Mouse (Mus musculus) G1E (cell line): ENCODE results near the gene Scaf11.

Experiments
- CTCF ChIP-seq: IDR thresholded peaks from 2 replicates; pipeline ENCODE4 v1.5.1; 2012; ENCODE audit warnings: low read depth, low read length, inconsistent platforms, mixed read lengths
- GATA1 ChIP-seq: IDR thresholded peaks from 2 replicates; pipeline ENCODE4 v1.6.1; 2012; ENCODE audit warnings: borderline replicate concordance, low read length, inconsistent platforms, mixed read lengths

DNA sequence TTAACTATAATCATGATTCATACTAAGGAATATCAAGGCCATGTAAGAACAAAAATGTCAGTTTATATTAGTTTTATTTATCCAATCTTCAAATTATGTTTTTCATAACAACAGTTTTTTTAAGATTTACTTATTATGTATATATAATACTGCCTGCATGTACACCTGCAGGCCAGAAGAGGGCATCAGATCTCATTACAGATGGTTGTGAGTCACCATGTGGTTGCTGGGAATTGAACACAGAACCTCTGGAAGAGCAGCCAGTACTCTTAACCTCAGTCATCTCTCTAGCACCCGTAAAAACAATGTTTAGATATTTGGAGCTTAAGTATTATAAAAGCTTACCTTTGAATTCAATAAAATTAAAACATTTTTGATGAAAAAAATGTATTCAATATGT, 26.4 kb downstream of the Scaf11 start:
- TF ChIP-seq CTCF, result no peak
- TF ChIP-seq GATA1, result no peak
